Mouse (Mus musculus): ENCODE data around the gene BC052040.

BC052040 gene

DNA sequence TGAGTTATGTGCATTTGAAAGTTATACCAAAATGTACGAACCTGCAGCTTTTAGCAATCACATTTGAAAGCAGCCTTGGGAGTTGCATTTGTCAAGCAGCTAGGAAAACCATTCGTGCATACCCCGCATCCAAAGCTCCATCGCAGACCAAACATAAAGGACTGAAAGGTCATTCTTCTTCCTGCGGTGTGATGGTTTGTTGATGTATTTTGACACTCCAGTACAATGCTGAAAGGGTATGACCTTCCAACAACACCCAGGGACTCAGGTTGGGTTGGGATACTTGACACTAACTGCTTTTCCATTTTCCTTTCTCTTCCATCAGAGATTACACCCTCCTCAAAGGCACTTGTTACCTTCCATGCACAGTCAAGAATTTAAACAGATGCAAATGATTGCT lies 121.1 kb downstream of the BC052040 start:
- no peak for DNase-seq (ENCODE audit: low spot score)

DNA sequence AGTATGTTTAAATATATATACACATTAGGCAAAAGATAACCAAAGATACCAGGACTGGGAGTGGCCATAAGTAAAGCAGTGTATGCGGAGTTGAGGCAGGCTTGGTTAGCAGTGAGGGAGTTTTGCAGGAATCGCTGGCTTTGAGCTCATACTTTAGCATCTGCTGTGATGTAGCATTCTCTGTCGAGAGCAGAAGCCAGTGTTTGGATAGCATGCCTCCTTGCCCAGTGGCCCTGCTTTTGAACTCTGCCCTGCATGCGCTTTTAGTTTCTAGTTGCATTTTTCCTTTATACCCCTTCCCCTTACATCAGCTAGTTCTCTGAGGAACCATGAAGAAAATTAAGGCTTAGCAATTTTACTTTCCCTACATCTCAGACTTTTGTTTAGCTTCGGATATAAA lies 136.0 kb downstream of the BC052040 start:
- no peak for DNase-seq (ENCODE audit: low spot score)

DNA sequence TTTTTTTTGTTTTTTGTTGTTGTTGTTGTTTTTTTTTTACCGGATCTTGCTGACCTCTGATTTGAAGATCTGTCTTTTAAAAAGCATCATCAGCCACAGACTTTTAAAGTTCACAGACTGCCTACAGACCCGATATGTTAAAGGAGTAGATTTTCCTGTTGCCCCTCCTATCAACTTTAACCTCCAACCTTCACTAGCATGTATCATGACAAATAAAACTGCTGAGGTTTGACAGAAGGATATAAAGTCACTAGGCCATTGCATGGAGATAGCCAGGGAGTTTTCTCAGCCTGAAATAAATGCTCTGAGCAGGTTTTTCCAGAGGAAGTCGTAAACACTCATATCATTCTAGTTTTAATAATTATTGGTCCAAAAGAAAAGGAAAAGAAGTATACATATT lies 136.5 kb downstream of the BC052040 start:
- no peak for DNase-seq (ENCODE audit: low spot score)

DNA sequence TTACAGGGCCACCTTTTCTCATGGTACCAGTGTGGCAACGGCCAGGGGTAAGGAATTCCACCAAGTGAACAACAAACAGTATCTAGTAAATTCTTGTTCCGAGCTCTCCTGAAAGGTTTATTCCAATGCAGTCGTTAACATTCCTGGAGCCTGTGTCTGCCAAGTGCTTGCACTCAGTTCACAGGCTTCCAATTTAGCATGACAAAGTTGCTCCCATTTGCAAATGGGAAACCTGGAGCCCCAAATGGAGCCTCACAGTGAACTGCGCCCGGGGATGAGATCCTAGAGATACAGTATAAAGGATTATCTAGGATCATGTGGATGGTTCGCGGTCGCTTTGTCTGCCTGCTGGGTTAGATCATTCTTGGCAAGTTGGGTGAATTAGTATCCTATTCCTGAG lies 141.9 kb downstream of the BC052040 start:
- DNase-seq (ENCODE audit: low spot score): no peak

DNA sequence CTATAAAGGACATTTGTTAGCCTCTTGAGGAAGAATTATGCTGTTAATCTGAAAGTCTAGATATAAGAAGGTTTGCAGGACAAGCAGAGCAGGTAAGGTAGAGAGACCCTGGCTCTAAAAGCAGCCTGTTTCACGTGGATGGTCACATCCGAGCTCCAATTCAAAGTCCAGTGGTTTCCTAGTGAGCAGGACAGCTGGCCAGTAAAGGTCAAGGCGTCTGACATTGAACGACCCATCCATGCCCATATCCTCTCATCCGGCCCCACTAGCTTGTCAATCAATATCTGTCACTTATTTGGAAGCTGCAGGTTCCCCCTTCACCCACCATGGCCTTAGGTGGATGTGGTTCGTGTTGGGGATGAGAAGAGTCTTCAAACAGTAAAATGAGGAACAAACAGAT lies 142.7 kb downstream of the BC052040 start:
- no peak for DNase-seq (ENCODE audit: low spot score)

GRCm38 (mm10) chr2:115724726-115725125 lies 143.2 kb downstream of the BC052040 start:
- DNase-seq (ENCODE audit: low spot score): no peak

GRCm38 (mm10) chr2:115725503-115725902 lies 144.0 kb downstream of the BC052040 start:
- DNase-seq (ENCODE audit: low spot score): no peak

GRCm38 (mm10) chr2:115725926-115726325 lies 144.4 kb downstream of the BC052040 start:
- DNase-seq (ENCODE audit: low spot score): no peak

DNA sequence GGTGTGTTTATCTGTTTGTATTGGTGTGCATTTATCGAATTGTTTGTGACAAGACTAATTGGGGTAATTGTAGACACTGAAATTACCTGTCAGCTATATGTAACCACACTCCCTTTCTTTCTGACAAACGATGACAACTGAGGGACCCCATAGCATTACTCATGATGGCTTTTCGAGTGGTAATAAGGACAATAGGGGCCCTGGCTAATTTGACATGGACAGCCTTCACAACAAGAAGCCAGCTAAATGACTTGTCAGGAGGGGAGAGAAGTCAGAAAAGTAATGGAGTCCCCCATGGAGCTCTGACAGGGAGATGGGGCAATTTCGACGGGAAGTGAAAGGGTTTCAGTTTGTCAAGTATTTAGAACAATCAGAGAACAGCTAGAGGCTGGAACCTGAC lies 145.3 kb downstream of the BC052040 start:
- DNase-seq (ENCODE audit: low spot score): no peak

DNA sequence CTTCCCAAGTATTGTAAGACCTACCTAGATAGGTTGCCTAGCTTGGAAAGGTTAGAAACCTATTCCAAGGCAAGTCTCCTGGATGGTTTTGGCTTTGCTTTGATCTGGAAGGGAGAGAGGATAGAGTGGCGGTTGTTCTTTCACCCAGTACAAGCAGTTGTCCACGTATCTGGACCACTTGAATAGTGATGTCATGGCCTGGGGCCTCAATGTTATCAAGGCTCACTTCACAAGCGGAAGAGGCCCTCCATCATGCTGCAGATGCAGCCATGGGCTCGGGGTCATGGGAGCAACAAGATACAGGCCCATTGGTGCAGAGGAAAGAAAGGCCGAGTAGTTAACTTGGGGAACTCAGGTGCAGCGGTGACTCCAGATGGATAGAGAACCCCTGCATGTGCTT lies 147.1 kb downstream of the BC052040 start:
- DNase-seq (ENCODE audit: low spot score): no peak

- DNase-seq (ENCODE audit: low spot score): no peak
Measured at GRCm38 (mm10) chr2:115730502-115730901, 149.0 kb downstream of the BC052040 start.

GRCm38 (mm10) chr2:115731171-115731570 lies 149.7 kb downstream of the BC052040 start:
- no peak for DNase-seq (ENCODE audit: low spot score)

DNA sequence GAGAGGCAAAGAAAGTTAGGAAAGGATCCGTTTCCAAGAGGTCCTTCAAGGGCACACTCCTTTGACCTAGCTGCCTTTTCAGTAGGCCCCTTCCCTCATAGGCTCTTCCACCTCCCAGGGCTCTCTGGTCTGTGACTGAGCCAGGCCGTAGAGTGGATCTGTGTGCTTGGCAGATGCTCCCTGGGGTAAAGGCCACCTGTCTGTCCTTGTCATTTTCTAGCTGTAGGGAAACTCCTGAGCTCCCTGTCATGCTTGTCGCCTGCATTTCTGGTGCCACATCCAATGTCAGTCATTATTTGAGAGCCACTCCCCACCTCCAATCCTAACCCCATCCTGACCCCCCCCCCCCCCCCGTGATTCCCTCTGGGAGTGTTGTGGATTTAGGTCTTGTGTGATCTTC lies 151.1 kb downstream of the BC052040 start:
- DNase-seq (ENCODE audit: low spot score): no peak

DNA sequence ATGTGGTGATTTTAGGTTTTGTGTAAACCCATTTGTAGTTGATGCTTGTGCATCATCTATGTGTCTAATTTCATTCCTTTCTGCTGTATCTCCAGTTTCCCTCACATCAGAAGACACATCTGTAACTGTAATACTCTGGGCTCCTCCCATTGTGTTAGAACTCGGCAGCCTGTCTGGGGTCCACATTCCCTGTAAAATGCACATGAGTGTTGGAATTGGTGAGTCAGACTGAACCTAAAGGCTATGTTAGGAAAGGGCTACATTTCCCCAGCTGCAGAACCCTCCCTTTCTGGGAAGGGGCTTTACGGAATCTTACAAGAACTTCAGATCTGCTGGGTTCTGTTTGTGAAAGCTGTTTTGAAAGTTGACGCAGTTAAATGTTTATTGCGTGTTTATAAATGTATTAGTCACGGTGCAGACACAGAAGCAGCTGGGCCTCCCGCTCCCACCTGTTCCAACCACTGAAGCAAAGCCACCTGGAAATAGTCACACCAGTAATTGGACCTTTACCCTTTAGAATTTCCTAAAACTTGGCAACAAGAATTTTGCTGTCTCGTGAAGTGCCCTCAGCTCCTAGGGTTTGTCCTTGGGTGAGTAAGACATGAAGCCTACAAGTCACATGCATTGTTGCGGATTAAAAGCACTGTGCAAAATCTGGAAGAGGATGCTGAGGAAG lies 151.6 kb downstream of the BC052040 start:
- no peak for DNase-seq (ENCODE audit: low spot score)

GRCm38 (mm10) chr2:115734850-115735249 lies 153.3 kb downstream of the BC052040 start:
- DNase-seq (ENCODE audit: low spot score): no peak

- no peak for DNase-seq (ENCODE audit: low spot score)
Measured at GRCm38 (mm10) chr2:115736416-115736815, 154.9 kb downstream of the BC052040 start.

DNA sequence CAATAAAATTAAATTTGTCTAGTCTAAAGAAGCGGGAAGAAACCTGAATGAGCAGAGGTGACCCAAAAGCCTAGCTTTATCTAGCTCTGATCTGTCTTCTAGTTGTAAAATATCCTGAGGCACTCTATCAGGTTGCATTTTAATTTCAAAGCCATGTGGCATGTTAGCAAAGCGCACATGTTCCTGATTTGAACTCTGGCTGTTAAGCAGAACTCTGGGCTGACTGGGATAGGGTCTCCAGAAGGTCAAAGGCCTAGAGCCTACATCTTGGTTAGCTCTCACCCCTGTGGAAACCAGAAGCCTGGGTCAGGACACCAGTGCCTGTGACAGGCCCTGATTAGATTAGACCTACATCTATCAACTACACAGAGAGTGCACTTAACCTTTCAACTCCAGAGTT lies 156.4 kb downstream of the BC052040 start:
- DNase-seq (ENCODE audit: low spot score): no peak

GRCm38 (mm10) chr2:115742061-115742460 lies 160.5 kb downstream of the BC052040 start:
- peak; percentile 22 for DNase-seq (ENCODE audit: low spot score)

DNA sequence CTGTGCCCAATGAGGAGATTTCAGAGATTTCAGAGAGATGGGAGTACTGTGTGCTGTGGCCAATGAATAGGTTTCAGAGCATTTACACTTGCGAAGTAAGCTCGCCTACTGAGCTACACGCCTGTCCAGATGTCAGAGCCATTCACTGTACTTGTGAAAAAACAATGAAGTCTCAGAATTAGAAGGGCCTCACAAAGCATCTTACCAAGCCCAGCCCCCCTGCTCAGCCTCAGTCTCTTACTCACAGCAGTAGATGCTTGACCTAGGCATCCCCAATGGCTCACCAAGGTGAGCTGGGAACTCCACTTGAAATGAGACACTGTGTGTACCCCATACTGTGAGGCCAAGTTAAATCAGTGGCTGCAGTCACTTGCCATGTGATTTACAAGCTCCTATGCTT lies 166.1 kb downstream of the BC052040 start:
- no peak for DNase-seq (ENCODE audit: low spot score)

DNA sequence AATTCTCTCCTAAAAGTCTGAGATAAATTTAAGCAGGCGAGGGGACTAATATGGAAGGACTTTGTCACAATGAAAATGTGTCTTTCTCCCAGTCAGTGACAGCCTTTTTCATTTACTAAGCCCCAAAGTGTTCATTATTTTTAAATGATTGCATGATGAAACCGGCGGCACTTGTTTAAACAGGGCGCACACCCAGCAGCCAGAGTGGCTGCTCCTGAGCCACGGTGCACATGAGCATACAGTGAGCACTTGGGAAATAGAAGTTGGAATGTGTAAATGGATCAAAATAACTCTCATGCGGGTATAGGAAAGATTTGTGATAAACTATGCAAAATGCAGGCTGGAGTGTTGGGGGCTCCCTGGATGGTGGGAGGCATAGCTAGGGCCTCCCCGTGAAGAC lies 169.7 kb downstream of the BC052040 start:
- DNase-seq (ENCODE audit: low spot score): no peak

GRCm38 (mm10) chr2:115757685-115758084 lies 176.2 kb downstream of the BC052040 start:
- DNase-seq (ENCODE audit: low spot score): no peak

- DNase-seq (ENCODE audit: low spot score): no peak
Measured at GRCm38 (mm10) chr2:115758542-115758941, 177.0 kb downstream of the BC052040 start.

- DNase-seq (ENCODE audit: low spot score): no peak
Measured at GRCm38 (mm10) chr2:115764595-115765305, 183.2 kb downstream of the BC052040 start.
